Mouse (Mus musculus): Measurements from ENCODE around the gene Rdh5. TPM values are rescaled to one million over a fixed set of nuclear protein-coding genes. Genes with fewer than 3 reads are reported as not detected.

The Rdh5 gene
- polyA plus RNA-seq (2014; fragmentation: Nextera tagmentation; extraction: Ambion mirVana): 11.6 and 15.2 TPM in 2 replicates

DNA sequence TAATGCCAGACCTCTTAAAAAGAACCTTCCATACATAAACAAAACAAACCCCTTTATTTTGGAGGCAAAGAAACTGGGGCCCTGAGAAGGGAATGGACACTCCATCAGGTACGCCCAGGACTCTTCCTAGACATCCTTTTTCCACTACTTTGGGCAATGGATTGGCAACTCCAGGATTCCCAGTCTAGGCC lies at the start of gene Rdh5:
Gene Rdh5, minus strand, starts transcription at position 67 of the 191 bp plus-strand sequence.
- Histone ChIP-seq H3K4me1 (ENCODE audit: control insufficient read depth, insufficient read depth, low read length) (peaks cover 15% of the 10 kb centered on the region), H3K9ac (replicated peaks; ENCODE audit: low read length) (peak within 1 kb of the TSS; percentile 85), H3K9me3 (ENCODE audit: control insufficient read depth, low read length) (no peaks in the 10 kb centered on the region), H3K4me3 (replicated peaks; ENCODE audit: low read depth, low read length) (peak within 1 kb of the TSS; percentile 82), H3K27me3 (ENCODE audit: control insufficient read depth, insufficient read depth, low read length) (no peaks in the 10 kb centered on the region), H3K27ac (replicated peaks; ENCODE audit: low read depth, low read length) (peak within 1 kb of the TSS; percentile 94), H3K36me3 (ENCODE audit: control insufficient read depth, insufficient read depth, low read length) (peaks cover 6% of the 10 kb centered on the region; the same call in 1 of the 2 replicates), H3K4me2 (ENCODE audit: low read length) (peak within 1 kb of the TSS; percentile 69)
- DNase-seq: no peak
- 15% methylated on average over 1 of the region's 1 CpGs for WGBS
- ATAC-seq (ENCODE audit: low FRiP score, low TSS enrichment): no peak

GRCm38 (mm10) chr10:128970740-128971250 lies 48.1 kb upstream of the Rdh5 start:
- no peak overlapping the region for H3K27ac ChIP-seq (replicated peaks; ENCODE audit: low read depth, low read length)
- ATAC-seq (ENCODE audit: low FRiP score, low TSS enrichment): no peak
- H3K4me1 ChIP-seq (ENCODE audit: control insufficient read depth, insufficient read depth, low read length): no peaks in the 10 kb centered on the region
- H3K4me3 ChIP-seq (replicated peaks; ENCODE audit: low read depth, low read length): no peak overlapping the region
- no peaks in the 10 kb centered on the region for H3K36me3 ChIP-seq (ENCODE audit: control insufficient read depth, insufficient read depth, low read length)
- no peak overlapping the region for H3K4me2 ChIP-seq (ENCODE audit: low read length)
- no peak overlapping the region for H3K9ac ChIP-seq (replicated peaks; ENCODE audit: low read length)
- no peaks in the 10 kb centered on the region for H3K9me3 ChIP-seq (ENCODE audit: control insufficient read depth, low read length)
- WGBS: 56% methylated on average over 1 of the region's 1 CpGs
- H3K27me3 ChIP-seq (ENCODE audit: control insufficient read depth, insufficient read depth, low read length): no peaks in the 10 kb centered on the region
- DNase-seq: no peak

DNA sequence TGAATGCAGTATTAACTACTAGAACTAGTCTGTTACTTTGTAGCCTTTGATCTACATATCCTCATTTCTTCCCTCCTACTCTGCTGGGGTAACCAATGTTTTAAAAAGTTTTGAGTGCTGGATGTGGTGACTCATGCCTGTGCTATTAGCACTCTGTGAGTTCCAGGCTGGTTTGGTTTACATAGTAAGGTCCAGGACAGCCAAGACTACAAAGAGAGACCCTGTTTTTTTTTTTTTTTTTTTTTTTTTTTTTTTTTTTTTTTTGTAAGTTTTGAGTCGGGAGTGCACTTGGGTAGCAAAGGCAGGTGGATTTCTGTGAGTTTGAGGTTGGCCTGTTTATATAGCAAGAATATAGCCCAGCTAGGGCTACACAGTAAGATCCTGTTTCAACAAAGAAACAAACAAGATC lies 45.7 kb upstream of the Rdh5 start:
- H3K9me3 ChIP-seq (ENCODE audit: control insufficient read depth, low read length): no peaks in the 10 kb centered on the region
- H3K27me3 ChIP-seq (ENCODE audit: control insufficient read depth, insufficient read depth, low read length): no peaks in the 10 kb centered on the region
- ATAC-seq (ENCODE audit: low FRiP score, low TSS enrichment): no peak
- no peak for DNase-seq
- H3K4me2 ChIP-seq (ENCODE audit: low read length): no peak overlapping the region
- H3K36me3 ChIP-seq (ENCODE audit: control insufficient read depth, insufficient read depth, low read length): no peaks in the 10 kb centered on the region
- WGBS: 64% methylated on average over 1 of the region's 1 CpGs
- H3K4me1 ChIP-seq (ENCODE audit: control insufficient read depth, insufficient read depth, low read length): no peaks in the 10 kb centered on the region
- H3K9ac ChIP-seq (replicated peaks; ENCODE audit: low read length): no peak overlapping the region
- H3K4me3 ChIP-seq (replicated peaks; ENCODE audit: low read depth, low read length): no peak overlapping the region
- H3K27ac ChIP-seq (replicated peaks; ENCODE audit: low read depth, low read length): no peak overlapping the region

DNA sequence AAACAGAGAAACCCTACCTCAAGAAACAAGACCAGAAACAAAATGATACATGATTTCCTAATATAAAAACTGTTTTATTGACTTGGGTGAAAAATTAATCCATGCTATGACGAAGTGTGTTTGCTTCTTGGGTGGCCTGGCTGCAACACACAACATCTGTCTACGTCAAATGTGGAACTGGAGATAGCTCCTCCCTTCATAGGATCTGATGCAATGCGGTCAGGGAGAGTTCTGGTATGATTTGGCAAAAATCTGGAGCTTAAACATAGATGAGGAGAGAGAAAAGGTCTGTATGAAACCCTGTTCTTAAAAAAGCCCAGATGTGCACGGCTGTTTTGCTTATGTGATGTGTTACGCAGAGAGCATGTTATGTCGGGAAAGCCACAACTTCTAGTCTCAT lies 43.2 kb upstream of the Rdh5 start:
- Histone ChIP-seq H3K27ac (replicated peaks; ENCODE audit: low read depth, low read length) (no peak overlapping the region), H3K27me3 (ENCODE audit: control insufficient read depth, insufficient read depth, low read length) (no peaks in the 10 kb centered on the region), H3K4me3 (replicated peaks; ENCODE audit: low read depth, low read length) (no peak overlapping the region), H3K4me2 (ENCODE audit: low read length) (no peak overlapping the region), H3K36me3 (ENCODE audit: control insufficient read depth, insufficient read depth, low read length) (no peaks in the 10 kb centered on the region), H3K9me3 (ENCODE audit: control insufficient read depth, low read length) (no peaks in the 10 kb centered on the region), H3K9ac (replicated peaks; ENCODE audit: low read length) (no peak overlapping the region), H3K4me1 (ENCODE audit: control insufficient read depth, insufficient read depth, low read length) (no peaks in the 10 kb centered on the region)
- no peak for ATAC-seq (ENCODE audit: low FRiP score, low TSS enrichment)
- DNase-seq: no peak
- whole genome bisulfite sequencing: 92% methylated on average over 6 of the region's 6 CpGs

- Histone ChIP-seq H3K4me1 (ENCODE audit: control insufficient read depth, insufficient read depth, low read length) (no peaks in the 10 kb centered on the region), H3K9me3 (ENCODE audit: control insufficient read depth, low read length) (no peaks in the 10 kb centered on the region), H3K36me3 (ENCODE audit: control insufficient read depth, insufficient read depth, low read length) (no peaks in the 10 kb centered on the region), H3K4me2 (ENCODE audit: low read length) (no peak overlapping the region), H3K9ac (replicated peaks; ENCODE audit: low read length) (no peak overlapping the region), H3K4me3 (replicated peaks; ENCODE audit: low read depth, low read length) (no peak overlapping the region), H3K27me3 (ENCODE audit: control insufficient read depth, insufficient read depth, low read length) (no peaks in the 10 kb centered on the region), H3K27ac (replicated peaks; ENCODE audit: low read depth, low read length) (no peak overlapping the region)
- DNase-seq (no peak), ATAC-seq (ENCODE audit: low FRiP score, low TSS enrichment) (no peak)
- 73% methylated on average over 2 of the region's 2 CpGs for WGBS
Observed at GRCm38 (mm10) chr10:128964961-128965360, 42.3 kb upstream of the Rdh5 start.

- 88% methylated on average over 12 of the region's 12 CpGs for WGBS
- Histone ChIP-seq H3K9me3 (ENCODE audit: control insufficient read depth, low read length) (no peaks in the 10 kb centered on the region), H3K4me1 (ENCODE audit: control insufficient read depth, insufficient read depth, low read length) (no peaks in the 10 kb centered on the region), H3K36me3 (ENCODE audit: control insufficient read depth, insufficient read depth, low read length) (no peaks in the 10 kb centered on the region), H3K9ac (replicated peaks; ENCODE audit: low read length) (no peak within 1 kb of the TSS), H3K4me2 (ENCODE audit: low read length) (no peak within 1 kb of the TSS), H3K4me3 (replicated peaks; ENCODE audit: low read depth, low read length) (no peak within 1 kb of the TSS), H3K27ac (replicated peaks; ENCODE audit: low read depth, low read length) (no peak within 1 kb of the TSS), H3K27me3 (ENCODE audit: control insufficient read depth, insufficient read depth, low read length) (no peaks in the 10 kb centered on the region)
- DNase-seq (no peak), ATAC-seq (ENCODE audit: low FRiP score, low TSS enrichment) (no peak)
Observed at GRCm38 (mm10) chr10:128960590-128961584, 38.2 kb upstream of the Rdh5 start, which contains the start of gene Mettl7b. TSS of gene Mettl7b (minus strand) at chr10:128960988.

DNA sequence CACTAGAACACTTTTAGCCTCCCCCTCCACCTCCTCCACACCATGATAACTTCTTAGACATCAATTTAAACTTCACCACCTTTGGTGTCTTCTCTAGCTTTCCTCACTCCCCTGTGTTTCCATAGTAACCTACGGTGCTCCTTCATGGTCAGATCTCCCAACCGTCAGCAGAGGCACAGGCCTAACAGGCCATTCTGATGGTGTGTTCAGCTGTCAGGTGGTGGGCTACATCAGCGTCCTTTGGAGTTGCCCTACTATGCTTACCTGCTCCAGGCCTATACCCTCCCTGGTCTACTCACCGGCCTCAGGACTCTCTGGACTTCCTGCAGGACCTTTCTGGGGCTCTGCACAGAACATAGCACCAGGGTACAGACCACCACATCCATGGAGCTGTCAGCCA lies 37.5 kb upstream of the Rdh5 start:
- no peaks in the 10 kb centered on the region for H3K27me3 ChIP-seq (ENCODE audit: control insufficient read depth, insufficient read depth, low read length)
- ATAC-seq (ENCODE audit: low FRiP score, low TSS enrichment) (no peak), DNase-seq (no peak)
- H3K4me1 ChIP-seq (ENCODE audit: control insufficient read depth, insufficient read depth, low read length): no peaks in the 10 kb centered on the region
- no peak overlapping the region for H3K9ac ChIP-seq (replicated peaks; ENCODE audit: low read length)
- no peak overlapping the region for H3K4me2 ChIP-seq (ENCODE audit: low read length)
- no peaks in the 10 kb centered on the region for H3K36me3 ChIP-seq (ENCODE audit: control insufficient read depth, insufficient read depth, low read length)
- H3K9me3 ChIP-seq (ENCODE audit: control insufficient read depth, low read length): no peaks in the 10 kb centered on the region
- WGBS: 67% methylated on average over 4 of the region's 4 CpGs
- H3K27ac ChIP-seq (replicated peaks; ENCODE audit: low read depth, low read length): no peak overlapping the region
- no peak overlapping the region for H3K4me3 ChIP-seq (replicated peaks; ENCODE audit: low read depth, low read length)

DNA sequence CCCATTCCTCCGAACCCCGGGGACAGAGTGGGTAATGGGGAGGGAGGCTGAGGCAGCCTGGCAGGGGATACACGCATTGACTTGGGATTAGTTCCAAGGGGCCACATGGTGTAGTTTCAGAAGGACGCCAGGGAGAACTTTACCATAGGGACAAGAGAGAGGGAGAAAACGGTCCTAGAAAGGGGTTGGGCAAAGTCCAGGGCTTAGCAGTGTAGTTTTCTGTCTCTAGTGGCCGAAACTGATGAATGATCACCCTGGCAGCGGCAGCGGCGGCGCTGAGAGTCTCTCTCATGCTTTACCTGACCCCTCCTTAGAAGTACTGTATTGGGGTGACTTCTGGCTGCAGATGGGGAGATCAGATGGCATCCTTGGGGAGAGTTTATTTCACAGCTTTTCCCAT lies 35.7 kb upstream of the Rdh5 start:
- no peak overlapping the region for H3K4me3 ChIP-seq (replicated peaks; ENCODE audit: low read depth, low read length)
- no peak overlapping the region for H3K27ac ChIP-seq (replicated peaks; ENCODE audit: low read depth, low read length)
- no peaks in the 10 kb centered on the region for H3K27me3 ChIP-seq (ENCODE audit: control insufficient read depth, insufficient read depth, low read length)
- 78% methylated on average over 10 of the region's 10 CpGs for WGBS
- no peaks in the 10 kb centered on the region for H3K36me3 ChIP-seq (ENCODE audit: control insufficient read depth, insufficient read depth, low read length)
- H3K9ac ChIP-seq (replicated peaks; ENCODE audit: low read length): no peak overlapping the region
- ATAC-seq (ENCODE audit: low FRiP score, low TSS enrichment): no peak
- H3K4me1 ChIP-seq (ENCODE audit: control insufficient read depth, insufficient read depth, low read length): no peaks in the 10 kb centered on the region
- no peak overlapping the region for H3K4me2 ChIP-seq (ENCODE audit: low read length)
- H3K9me3 ChIP-seq (ENCODE audit: control insufficient read depth, low read length): no peaks in the 10 kb centered on the region
- no peak for DNase-seq
